Mouse (Mus musculus): ENCODE measurements around the gene Tnfrsf19. TPM values are rescaled to one million over a fixed set of nuclear protein-coding genes. Genes with fewer than 3 reads are reported as not detected.

Tnfrsf19 gene
- polyA plus RNA-seq, 1 experiment from 2014 or later = 30.1 TPM

DNA sequence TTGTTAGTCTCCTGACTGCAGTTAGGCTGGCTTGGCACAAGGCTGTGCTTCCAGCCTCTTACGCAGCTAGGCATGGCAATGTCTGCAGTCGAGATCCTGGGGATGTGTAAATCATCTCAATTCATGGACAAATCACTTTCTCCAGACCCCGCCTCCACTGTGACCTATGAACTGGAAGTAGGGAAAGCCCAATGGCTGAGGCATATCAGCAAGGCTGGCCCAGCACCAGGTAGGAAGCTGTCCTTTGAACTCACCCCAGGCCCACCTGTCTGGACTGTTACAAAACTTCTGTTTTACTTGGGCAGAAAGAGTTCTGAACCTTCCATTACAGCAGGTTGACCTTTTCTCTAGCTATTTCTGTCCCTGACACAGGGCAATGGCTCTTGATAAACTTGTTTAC, 70.6 kb downstream of the Tnfrsf19 start:
- Histone ChIP-seq H3K27ac (ENCODE audit: low read depth, low read length) (no peak overlapping the region), H3K4me1 (ENCODE audit: control insufficient read depth, insufficient read depth, low read length) (no peaks in the 10 kb centered on the region), H3K27me3 (ENCODE audit: control insufficient read depth, insufficient read depth, low read length) (no peaks in the 10 kb centered on the region), H3K36me3 (ENCODE audit: control insufficient read depth, insufficient read depth, low read length) (peaks cover 10% of the 10 kb centered on the region; the same call in 1 of the 2 replicates), H3K4me3 (ENCODE audit: low read depth, low read length) (no peak overlapping the region), H3K9ac (ENCODE audit: low read depth, low read length) (no peak overlapping the region), H3K9me3 (replicated peaks; ENCODE audit: control insufficient read depth, low read length) (no peaks in the 10 kb centered on the region), H3K4me2 (no peak overlapping the region)
- 83% methylated on average over 3 of the region's 3 CpGs for WGBS (ENCODE audit: insufficient replicate concordance)
- no peak for ATAC-seq (replicated peaks; ENCODE audit: insufficient number of reproducible peaks, low FRiP score, low TSS enrichment)

DNA sequence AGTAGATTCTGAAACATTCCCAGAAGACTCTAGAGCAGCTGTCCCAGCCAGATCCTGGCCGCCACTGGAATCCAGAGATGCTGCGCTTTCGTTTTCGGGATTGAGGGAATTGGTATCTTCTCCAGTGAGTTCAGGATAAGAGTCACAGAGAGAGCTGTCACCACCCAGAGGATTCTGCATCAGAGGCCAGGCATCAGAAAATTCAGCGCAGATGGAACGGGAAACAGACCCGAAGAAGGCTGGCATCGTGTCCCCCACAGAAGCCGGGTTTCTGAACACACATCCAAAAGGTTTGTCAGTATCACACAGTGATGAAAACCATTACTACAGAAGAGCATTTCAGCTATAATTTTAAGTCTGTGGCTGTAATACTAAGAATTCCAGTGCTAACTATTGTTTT, 75.3 kb downstream of the Tnfrsf19 start:
- WGBS (ENCODE audit: insufficient replicate concordance) = 75% methylated on average over 9 of the region's 9 CpGs
- Histone ChIP-seq H3K4me1 (ENCODE audit: control insufficient read depth, insufficient read depth, low read length) (no peaks in the 10 kb centered on the region), H3K4me2 (no peak overlapping the region), H3K36me3 (ENCODE audit: control insufficient read depth, insufficient read depth, low read length) (peaks cover 15% of the 10 kb centered on the region), H3K9ac (ENCODE audit: low read depth, low read length) (no peak overlapping the region), H3K9me3 (replicated peaks; ENCODE audit: control insufficient read depth, low read length) (no peaks in the 10 kb centered on the region), H3K4me3 (ENCODE audit: low read depth, low read length) (no peak overlapping the region), H3K27me3 (ENCODE audit: control insufficient read depth, insufficient read depth, low read length) (no peaks in the 10 kb centered on the region), H3K27ac (ENCODE audit: low read depth, low read length) (no peak overlapping the region)
- no peak for ATAC-seq (replicated peaks; ENCODE audit: insufficient number of reproducible peaks, low FRiP score, low TSS enrichment)

- Histone ChIP-seq H3K36me3 (ENCODE audit: control insufficient read depth, insufficient read depth, low read length) (peaks cover 6% of the 10 kb centered on the region; the same call in 1 of the 2 replicates), H3K4me2 (no peak overlapping the region), H3K9ac (ENCODE audit: low read depth, low read length) (no peak overlapping the region), H3K4me1 (ENCODE audit: control insufficient read depth, insufficient read depth, low read length) (no peaks in the 10 kb centered on the region), H3K9me3 (replicated peaks; ENCODE audit: control insufficient read depth, low read length) (no peaks in the 10 kb centered on the region), H3K4me3 (ENCODE audit: low read depth, low read length) (no peak overlapping the region), H3K27ac (ENCODE audit: low read depth, low read length) (no peak overlapping the region), H3K27me3 (ENCODE audit: control insufficient read depth, insufficient read depth, low read length) (no peaks in the 10 kb centered on the region)
- no peak for ATAC-seq (replicated peaks; ENCODE audit: insufficient number of reproducible peaks, low FRiP score, low TSS enrichment)
- WGBS (ENCODE audit: insufficient replicate concordance) = 94% methylated on average over 4 of the region's 4 CpGs
Observed at GRCm38 (mm10) chr14:60966061-60966460, 80.2 kb downstream of the Tnfrsf19 start.

GRCm38 (mm10) chr14:60964016-60964810, 82.1 kb downstream of the Tnfrsf19 start:
- Histone ChIP-seq H3K36me3 (ENCODE audit: control insufficient read depth, insufficient read depth, low read length) (peaks cover 4% of the 10 kb centered on the region; the same call in 1 of the 2 replicates), H3K9me3 (replicated peaks; ENCODE audit: control insufficient read depth, low read length) (no peaks in the 10 kb centered on the region)
- WGBS (ENCODE audit: insufficient replicate concordance) = 82% methylated on average over 7 of the region's 7 CpGs

DNA sequence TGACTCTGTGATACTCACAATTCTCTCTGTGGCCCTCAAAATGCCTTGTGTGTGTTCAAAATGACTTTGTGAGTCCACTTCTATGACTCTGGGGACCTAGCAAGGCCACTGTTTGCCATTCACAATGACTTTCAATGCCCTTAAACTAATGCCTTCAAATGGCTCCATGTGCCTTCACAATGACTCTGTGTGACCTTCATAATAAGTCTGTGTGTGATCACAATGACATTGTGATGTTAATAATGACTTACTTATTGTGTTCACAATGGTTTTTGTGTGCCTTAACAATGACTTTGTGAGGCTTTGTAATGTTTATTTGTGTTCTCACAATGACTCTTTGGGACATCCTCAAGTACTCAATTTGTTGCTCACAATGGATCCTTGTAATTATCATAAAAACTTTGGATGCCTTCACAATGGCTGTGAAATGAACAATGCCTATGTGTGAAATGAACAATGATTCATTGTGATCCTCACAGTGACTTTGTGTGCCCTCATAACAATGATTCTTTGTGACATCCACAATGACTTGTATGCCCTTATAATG, 88.6 kb downstream of the Tnfrsf19 start:
- Histone ChIP-seq H3K27me3 (ENCODE audit: control insufficient read depth, insufficient read depth, low read length) (no peaks in the 10 kb centered on the region), H3K36me3 (ENCODE audit: control insufficient read depth, insufficient read depth, low read length) (no peaks in the 10 kb centered on the region), H3K9ac (ENCODE audit: low read depth, low read length) (no peak overlapping the region), H3K9me3 (replicated peaks; ENCODE audit: control insufficient read depth, low read length) (no peaks in the 10 kb centered on the region), H3K4me2 (no peak overlapping the region), H3K27ac (ENCODE audit: low read depth, low read length) (no peak overlapping the region), H3K4me1 (ENCODE audit: control insufficient read depth, insufficient read depth, low read length) (no peaks in the 10 kb centered on the region), H3K4me3 (ENCODE audit: low read depth, low read length) (no peak overlapping the region)
- no peak for ATAC-seq (replicated peaks; ENCODE audit: insufficient number of reproducible peaks, low FRiP score, low TSS enrichment)

More at GRCm38 (mm10) chr14:60964016-60964810, 82.1 kb downstream of the Tnfrsf19 start:
- Histone ChIP-seq H3K4me2 (no peak overlapping the region), H3K4me1 (ENCODE audit: control insufficient read depth, insufficient read depth, low read length) (no peaks in the 10 kb centered on the region), H3K27me3 (ENCODE audit: control insufficient read depth, insufficient read depth, low read length) (no peaks in the 10 kb centered on the region), H3K4me3 (ENCODE audit: low read depth, low read length) (no peak overlapping the region), H3K9ac (ENCODE audit: low read depth, low read length) (no peak overlapping the region), H3K27ac (ENCODE audit: low read depth, low read length) (no peak overlapping the region)
- ATAC-seq (replicated peaks; ENCODE audit: insufficient number of reproducible peaks, low FRiP score, low TSS enrichment) = no peak

- H3K36me3 ChIP-seq (ENCODE audit: control insufficient read depth, insufficient read depth, low read length) = no peaks in the 10 kb centered on the region
- no peak for ATAC-seq (replicated peaks; ENCODE audit: insufficient number of reproducible peaks, low FRiP score, low TSS enrichment)
- no peaks in the 10 kb centered on the region for H3K9me3 ChIP-seq (replicated peaks; ENCODE audit: control insufficient read depth, low read length)
- 88% methylated on average over 4 of the region's 4 CpGs for WGBS (ENCODE audit: insufficient replicate concordance)
- no peak overlapping the region for H3K4me3 ChIP-seq (ENCODE audit: low read depth, low read length)
- no peaks in the 10 kb centered on the region for H3K4me1 ChIP-seq (ENCODE audit: control insufficient read depth, insufficient read depth, low read length)
- H3K27me3 ChIP-seq (ENCODE audit: control insufficient read depth, insufficient read depth, low read length) = no peaks in the 10 kb centered on the region
- H3K9ac ChIP-seq (ENCODE audit: low read depth, low read length) = no peak overlapping the region
- no peak overlapping the region for H3K27ac ChIP-seq (ENCODE audit: low read depth, low read length)
- no peak overlapping the region for H3K4me2 ChIP-seq
Observed at GRCm38 (mm10) chr14:60937481-60938039, 108.7 kb downstream of the Tnfrsf19 start.

GRCm38 (mm10) chr14:60935705-60936104, 110.6 kb downstream of the Tnfrsf19 start:
- WGBS (ENCODE audit: insufficient replicate concordance) = 75% methylated on average over 5 of the region's 5 CpGs

DNA sequence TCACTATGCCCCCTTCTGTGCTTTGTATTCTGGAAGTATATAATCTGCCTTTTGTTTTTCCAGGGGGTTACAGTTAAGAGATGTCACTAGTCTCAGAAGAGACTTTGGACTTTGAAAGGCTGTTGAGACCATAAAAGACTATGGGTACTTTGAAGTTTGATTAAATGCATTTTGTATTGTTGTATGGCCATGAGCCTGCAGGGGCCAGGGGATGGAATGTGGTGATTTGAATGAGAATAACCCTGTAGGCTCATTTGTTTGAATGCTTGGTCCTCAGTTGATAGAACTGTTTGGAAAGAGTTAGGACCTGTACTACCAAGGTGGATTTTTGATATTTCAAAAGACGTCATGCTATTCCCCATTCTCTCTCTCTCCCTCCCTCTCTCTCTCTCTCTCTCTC, 120.3 kb downstream of the Tnfrsf19 start:
- no peaks in the 10 kb centered on the region for H3K4me1 ChIP-seq (ENCODE audit: control insufficient read depth, insufficient read depth, low read length)
- H3K9ac ChIP-seq (ENCODE audit: low read depth, low read length) = no peak overlapping the region
- H3K36me3 ChIP-seq (ENCODE audit: control insufficient read depth, insufficient read depth, low read length) = no peaks in the 10 kb centered on the region
- WGBS (ENCODE audit: insufficient replicate concordance) = 68% methylated on average over 1 of the region's 1 CpGs
- no peaks in the 10 kb centered on the region for H3K27me3 ChIP-seq (ENCODE audit: control insufficient read depth, insufficient read depth, low read length)
- no peak overlapping the region for H3K4me2 ChIP-seq
- H3K4me3 ChIP-seq (ENCODE audit: low read depth, low read length) = no peak overlapping the region
- no peak for ATAC-seq (replicated peaks; ENCODE audit: insufficient number of reproducible peaks, low FRiP score, low TSS enrichment)
- H3K27ac ChIP-seq (ENCODE audit: low read depth, low read length) = no peak overlapping the region
- no peaks in the 10 kb centered on the region for H3K9me3 ChIP-seq (replicated peaks; ENCODE audit: control insufficient read depth, low read length)

More at GRCm38 (mm10) chr14:60935705-60936104, 110.6 kb downstream of the Tnfrsf19 start:
- no peak overlapping the region for H3K9ac ChIP-seq (ENCODE audit: low read depth, low read length)
- no peaks in the 10 kb centered on the region for H3K9me3 ChIP-seq (replicated peaks; ENCODE audit: control insufficient read depth, low read length)
- H3K4me2 ChIP-seq = no peak overlapping the region
- H3K36me3 ChIP-seq (ENCODE audit: control insufficient read depth, insufficient read depth, low read length) = no peaks in the 10 kb centered on the region
- no peaks in the 10 kb centered on the region for H3K27me3 ChIP-seq (ENCODE audit: control insufficient read depth, insufficient read depth, low read length)
- H3K27ac ChIP-seq (ENCODE audit: low read depth, low read length) = no peak overlapping the region
- no peaks in the 10 kb centered on the region for H3K4me1 ChIP-seq (ENCODE audit: control insufficient read depth, insufficient read depth, low read length)
- ATAC-seq (replicated peaks; ENCODE audit: insufficient number of reproducible peaks, low FRiP score, low TSS enrichment) = no peak
- H3K4me3 ChIP-seq (ENCODE audit: low read depth, low read length) = no peak overlapping the region

All from heart, embryonic 11.5 days (tissue).